Mouse (Mus musculus): Measurements from ENCODE around the gene Itpr3.

Itpr3 gene

DNA sequence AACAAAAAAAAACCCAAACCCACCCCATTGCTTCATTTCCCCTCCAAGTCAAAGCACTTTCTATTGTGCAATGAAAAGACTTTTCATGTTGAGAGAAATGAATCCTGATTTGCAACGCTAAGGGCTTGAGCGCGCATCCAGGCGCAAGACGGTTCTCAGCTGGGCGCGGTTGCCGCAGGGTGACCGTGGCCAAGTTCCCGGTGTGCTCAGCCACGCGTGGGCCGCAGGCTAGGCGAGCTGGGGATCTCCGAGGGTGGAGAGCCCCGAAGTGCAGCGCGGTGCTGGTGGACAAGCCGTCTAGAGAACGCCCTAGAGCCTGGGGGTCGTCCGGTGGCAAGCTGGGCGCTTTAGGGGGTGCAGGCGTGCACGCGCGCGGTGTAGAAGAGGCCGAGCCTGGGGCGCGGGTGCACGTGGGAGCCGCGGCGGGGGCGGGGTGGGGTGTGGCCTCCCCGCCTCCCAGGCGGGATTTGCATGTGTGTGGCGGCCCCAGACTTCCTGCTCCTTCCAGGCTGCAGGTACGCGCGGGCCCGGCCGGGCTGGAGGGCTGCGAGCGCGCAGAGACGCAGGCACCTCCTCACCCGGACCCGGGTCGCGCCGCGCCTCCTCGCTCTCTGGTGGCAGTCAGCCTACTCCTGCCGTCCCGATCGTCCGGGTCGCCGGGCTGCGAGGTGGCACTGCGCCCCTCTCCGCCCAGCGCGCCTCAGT lies at the start of gene Itpr3:
Gene Itpr3 (plus strand): TSS at position 493 of the 705 bp plus-strand sequence.
- DNase-seq (ENCODE audit: low spot score), result no peak

DNA sequence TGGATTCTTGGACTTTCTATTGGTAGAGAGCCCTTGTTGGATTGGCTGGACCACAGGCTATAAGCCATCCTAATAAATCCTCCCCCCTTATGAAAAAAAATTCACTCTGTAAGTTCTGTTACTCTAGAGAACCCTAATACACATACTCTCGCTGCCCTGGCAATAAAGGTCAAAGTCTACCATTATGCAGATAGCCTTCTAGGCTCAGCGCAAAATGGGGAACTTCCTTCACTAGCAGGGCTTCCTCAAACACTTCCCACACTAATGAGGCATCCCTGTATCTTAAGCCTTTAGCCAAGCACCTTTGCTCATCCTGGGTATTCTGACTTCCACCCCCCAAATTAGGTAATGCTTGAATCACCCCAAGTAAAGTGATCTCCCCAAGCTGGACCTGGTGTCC lies 48.8 kb upstream of the Itpr3 start:
- no peak for DNase-seq (ENCODE audit: low spot score)

DNA sequence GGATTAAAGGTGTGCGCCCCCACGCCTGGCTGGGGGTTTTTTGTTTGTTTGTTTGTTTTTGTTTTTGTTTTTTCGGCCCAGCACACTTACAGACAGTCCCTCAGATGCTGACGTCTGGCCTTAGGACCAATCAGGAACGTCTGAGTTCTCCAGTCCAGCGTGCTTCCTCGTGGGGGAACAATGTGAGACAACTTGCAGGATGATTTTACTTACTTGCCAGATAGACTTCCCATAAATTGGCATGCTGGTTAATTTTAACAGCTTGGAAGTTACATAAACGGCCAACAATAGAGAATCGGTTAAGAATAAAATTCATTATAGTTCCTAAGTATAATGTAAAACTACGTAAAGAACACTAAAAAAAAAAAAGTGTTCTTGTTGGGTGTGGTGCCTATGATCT lies 45.9 kb upstream of the Itpr3 start:
- DNase-seq (ENCODE audit: low spot score), result no peak

DNA sequence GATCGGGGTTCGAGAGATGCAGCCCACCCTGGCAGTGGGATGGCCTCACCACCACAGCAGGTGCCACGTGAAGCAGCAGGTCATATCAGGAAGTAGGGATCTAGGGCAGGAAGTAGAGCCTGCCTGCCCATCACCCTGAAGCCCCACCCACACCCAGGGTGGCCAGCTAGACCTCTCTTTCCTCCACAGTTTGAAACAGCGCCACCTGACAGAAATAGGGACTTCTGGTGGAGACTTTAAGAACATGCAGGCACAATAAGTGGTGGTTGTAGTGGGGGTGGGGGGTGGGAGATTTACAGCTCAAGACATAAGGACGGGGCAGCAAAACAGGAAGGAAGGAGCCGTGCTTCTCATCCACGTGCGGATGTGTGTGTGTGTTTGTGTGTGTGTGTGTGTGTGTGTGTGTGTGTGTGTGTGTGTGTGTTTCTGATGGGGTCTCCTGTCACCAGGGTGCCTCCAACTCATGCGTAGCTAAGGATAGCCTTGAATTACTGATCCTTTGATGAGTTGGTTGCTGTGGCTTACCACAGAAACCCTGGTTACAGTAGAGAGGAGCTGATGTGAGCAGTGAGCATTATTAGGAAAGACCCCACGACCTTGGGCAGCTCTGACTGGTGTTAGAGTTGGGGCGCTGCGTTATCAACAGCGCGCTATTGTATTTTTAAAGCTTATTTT lies 45.0 kb upstream of the Itpr3 start:
- no peak for DNase-seq (ENCODE audit: low spot score)

DNA sequence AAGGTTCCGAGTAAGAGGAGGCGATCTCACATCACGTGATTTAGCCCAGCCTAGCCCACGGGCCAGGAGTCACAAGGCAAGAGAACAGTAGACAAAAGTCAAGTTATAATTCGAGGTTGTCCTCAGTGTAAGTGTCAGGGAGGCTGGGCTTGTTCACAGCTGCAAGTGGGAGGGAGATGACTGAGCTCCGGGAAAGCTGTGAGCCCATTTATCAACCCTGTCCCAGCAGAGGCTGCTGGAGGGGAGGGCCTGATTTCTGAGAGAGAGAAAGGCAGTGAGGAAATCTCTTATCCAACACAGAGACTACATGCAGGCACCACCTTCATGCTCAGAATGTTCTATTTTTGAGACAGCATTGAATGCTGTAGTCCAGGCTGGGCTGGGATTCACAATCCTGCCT lies 44.2 kb upstream of the Itpr3 start:
- DNase-seq (ENCODE audit: low spot score), result peak; percentile 30

DNA sequence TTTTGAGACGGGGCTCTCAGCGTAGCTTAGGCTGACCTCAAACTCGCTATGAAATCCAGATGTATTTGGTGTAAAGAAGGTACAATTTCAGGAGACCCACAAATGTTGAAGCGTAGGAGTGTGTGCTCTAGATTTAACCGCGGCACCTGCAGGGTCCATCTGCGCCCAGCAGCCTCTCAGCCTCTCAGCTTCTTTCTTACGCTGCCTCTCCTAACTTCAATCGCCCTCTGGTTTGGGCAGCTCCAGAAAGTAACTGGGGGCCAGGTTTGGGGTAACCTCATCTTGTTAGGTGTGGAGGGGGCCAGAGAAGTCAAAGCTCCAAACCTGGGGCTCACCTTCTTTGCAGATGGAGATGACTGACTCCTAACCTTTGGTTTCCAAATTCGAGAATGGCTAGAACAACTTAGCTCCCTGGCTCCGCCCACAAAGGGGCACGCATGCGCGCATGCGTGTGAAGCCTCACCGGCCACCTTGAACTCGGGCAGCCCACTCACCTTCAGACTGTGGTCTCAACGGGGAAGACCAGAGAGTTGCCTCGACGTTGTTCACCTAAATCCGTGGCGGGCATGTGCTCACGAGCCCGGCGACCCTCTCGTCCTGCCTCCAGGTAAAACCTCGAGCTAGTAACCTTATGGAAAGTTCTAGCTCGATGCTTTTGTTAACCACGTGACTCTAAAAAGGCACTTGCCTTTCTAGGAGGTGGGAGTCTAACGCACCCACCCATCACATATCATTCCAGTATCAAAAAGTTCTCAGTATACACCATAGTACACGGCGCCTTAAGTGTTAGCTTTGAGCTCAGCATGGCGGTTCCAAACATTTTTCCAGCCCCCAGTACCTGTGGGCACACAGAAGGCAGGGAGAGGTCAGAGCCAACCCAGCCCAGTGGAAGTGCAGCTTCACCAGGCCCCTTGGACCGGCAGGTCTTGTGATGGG lies 39.3 kb upstream of the Itpr3 start:
- DNase-seq (ENCODE audit: low spot score), result peak; percentile 88

DNA sequence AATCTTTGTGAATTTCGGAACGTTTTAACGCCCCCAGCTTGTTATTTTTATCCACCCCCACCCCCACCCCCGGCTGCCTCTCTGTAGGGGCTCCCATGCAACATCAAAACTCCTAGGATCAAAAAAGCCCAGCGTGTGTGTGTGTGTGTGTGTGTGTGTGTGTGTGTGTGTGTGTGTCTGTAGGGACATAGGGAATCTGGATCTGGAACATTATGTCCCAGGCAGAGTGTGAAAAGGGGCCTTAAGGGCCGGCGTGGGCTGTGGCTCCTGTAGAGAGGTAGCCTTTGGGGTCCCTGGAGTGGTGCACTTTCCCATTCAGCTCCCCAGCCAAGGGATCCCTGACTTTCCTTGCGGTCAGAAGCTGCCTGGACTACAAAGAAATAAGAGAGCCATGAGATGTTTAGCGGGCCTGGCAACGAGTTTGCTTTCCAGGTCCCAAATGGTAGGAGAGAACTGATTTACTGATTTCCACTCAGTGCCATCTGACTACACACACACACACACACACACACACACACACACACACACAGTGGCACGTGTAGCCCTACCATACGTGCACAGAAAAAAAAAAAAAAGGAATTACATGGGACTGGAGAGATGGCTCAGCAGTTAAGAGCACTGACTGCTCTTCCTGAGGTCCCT lies 38.4 kb upstream of the Itpr3 start:
- DNase-seq (ENCODE audit: low spot score), result peak; percentile 56

DNA sequence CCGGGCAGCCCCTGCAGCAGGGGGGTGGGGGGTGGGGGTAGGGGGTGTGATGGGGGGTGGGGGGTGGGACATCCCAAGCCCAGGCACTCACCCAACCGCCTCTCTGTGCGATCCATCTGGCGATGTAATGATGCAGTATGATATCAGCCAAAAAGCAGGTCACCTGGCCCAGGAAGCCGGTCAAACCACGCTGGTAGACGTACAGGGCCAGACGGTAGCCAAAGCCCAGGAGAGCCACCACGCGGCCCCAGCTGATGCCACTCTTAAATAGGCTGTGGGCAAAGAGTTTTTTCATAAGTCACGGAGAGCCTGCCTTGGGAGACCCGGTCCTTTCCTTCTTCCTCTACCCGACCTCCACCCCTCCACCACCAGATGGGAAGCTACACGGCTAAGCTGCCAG lies 36.0 kb upstream of the Itpr3 start:
- DNase-seq (ENCODE audit: low spot score), result no peak

DNA sequence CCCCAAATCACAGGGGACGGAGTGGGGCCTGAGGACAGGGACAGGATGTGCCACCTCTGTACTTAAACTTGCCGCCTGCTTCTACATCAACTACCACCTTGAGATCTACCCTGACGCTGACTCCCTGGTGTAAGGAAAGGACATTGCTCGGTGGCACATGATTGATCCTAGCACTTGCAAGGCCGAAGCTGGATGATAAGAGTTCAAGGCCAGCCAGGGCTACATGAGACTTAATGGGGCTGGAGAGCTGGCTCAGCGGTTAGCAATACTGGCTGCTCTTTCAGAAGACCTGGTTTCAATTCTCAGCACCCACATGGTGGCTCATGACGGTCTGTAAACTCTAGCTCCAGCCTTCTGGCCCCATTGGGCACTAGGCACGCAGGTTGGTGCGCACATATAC lies 35.4 kb upstream of the Itpr3 start:
- no peak for DNase-seq (ENCODE audit: low spot score)

DNA sequence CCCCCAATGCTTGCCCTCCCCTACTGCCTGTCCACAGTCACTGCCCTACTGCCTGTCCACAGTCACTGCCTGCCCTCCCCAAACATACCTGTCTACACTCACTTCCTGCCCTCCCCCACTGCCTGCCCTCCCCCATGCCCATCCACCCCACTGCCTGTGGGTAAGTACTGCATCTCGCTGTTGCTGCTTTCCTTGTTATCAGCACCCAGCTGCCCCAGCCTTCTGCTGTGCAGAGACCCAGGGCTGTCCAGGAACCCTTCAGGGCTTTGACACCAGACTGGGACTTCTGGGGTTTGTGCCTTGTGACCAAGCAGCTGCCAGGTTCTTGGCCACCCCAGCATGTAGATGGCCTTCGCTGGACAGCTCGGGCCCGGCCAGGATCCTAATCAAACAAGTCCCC lies 33.8 kb upstream of the Itpr3 start:
- DNase-seq (ENCODE audit: low spot score), result no peak

DNA sequence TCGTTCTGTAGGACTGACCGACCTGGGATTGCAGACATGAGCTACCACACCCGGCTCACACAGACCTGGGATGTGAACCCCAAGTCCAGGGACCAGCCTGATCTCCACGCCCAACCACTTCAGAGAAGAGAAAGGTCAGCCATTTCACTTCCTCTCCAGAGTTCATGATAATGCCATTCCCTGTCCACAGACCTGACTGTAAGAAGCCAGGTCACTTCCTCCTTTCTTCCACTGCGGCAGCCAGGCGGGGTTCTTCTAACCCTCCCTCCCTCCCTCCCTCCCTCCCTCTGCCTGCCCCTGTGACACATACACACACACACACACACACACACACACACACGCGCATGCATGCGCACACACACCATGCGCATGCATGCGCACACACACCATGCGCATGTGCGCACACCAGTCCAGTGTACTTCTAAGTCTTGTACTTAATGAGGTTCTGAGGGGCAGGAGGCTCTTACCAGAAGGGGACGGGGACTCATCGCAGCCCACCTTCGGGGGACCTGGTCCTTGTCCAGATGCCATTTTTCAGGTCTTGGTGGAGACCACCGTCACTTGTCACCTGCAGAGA lies 31.7 kb upstream of the Itpr3 start:
- no peak for DNase-seq (ENCODE audit: low spot score)

DNA sequence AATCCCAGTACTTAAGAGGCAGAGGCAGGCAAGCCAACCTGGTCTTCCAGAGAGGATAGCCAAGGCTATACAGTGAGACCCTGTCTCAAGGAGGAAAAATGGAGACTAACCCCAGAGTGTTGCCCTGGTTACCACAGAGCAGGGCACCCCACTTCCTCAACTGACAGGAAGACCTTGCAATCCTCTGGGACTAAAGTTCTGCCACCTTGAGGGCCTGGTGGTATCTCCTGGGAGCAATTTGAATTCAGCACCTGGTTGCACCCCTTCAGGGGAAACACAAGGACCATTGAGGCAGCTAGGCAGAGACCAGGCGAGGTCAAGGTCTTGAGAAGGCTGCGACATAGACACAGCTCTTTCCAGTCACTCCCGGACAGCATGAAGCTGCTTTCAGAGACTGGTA lies 31.2 kb upstream of the Itpr3 start:
- no peak for DNase-seq (ENCODE audit: low spot score)

DNA sequence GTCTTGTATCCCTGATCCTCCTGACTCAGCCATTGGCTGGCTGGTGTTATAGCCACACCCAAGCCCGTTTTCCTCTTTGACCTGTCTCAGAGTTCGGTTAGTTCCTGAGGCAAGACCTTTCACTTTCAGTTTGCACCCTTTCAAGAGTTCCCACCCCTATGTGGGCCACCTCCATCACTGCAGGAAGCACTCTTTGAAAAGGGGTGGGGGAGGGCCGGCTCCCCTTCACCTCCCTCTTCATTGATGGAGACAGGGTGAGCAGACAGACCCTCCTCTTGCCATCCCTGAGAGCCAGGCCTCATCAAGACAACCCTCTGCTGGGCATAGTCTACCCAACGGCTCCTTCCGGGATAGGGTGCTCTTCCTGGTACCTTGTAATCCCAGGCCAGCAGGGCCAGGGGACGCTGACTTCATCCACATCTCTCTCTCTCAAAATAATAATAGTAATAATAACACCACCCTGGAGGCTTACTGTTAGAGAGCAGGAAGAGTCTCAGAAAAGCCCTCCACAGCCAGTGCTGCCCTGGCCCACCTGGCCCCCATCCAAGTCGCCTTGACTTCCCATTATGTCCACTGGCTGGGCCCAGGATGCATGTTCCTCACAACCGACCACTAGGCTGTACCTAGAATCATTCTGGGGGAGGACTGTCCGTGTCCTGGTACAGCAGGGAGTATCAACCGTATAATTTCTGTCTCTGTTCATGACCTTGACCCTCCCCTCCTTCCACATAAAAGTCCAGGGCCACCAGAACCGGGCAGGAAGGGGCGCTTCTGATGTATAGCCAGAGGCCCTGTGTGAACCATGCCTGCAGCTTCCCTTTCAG lies 29.4 kb upstream of the Itpr3 start:
- DNase-seq (ENCODE audit: low spot score), result peak; percentile 49

DNA sequence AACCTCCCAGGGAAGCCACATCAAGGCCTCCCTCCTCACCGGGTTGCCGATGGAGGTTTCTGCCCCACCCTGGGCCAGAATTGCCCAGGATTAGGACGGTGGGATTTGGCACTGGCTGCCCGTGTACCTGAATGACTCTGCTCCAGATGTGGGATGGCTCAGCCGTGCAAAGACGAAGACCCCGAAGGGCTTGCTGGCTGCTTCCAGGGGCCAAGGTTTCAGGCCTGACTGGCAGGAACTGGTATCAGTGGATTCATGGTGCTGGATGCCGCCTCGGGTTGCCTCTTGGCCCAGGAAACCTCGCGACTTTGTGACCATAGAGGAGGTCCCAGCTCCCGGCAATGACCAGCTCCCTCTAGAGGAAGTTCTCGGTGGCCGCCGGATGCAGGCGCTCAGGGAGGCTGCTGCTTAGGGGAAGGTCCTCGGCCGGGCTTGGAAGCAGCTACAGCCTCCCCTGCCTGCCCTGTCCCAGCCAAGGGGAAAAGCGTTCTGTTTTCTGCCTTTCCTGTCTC lies 28.8 kb upstream of the Itpr3 start:
- peak; percentile 92 for DNase-seq (ENCODE audit: low spot score)

DNA sequence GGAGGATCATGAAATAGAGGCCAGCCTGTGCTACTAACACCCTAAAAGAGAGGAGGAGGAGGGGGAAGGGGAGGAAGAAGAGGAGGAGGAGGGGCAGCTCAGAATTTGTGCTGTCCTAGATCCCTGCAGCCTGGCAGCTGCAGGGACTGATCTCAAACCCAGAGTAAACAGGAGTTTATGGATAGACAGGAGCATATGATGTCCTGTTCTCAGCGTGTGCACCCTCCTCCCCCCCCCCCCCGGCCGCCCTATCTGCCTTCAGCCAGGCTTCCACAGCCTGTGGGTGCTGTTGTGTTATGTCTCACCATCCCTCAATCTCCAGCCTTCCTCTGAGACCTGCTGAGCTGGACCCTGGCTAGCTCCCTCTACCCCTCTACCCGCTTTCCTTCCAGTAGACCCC lies 28.2 kb upstream of the Itpr3 start, which contains the start of gene Bak1:
Gene Bak1 (minus strand): TSS at position 101 of the 400 bp plus-strand sequence.
- no peak for DNase-seq (ENCODE audit: low spot score)

DNA sequence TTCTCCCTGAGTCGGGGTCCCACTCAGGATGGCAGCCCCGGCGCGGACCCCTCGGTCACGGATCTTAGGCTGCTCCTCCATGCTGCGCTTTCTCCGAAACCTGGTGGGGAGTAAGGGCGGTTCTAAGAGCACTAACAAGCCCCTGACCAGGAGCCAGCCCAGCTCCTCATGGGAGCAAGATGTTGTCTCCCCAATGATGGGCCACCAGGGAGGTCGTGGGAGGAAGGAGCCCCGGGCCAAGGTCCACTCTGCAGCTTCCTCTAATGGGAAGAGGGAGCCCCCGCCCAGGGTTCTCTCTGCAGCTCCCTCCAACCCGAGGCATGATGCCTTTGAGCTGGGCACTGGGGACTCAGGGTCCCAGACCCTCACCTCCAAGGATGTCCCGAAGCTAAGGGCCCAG lies 27.7 kb upstream of the Itpr3 start:
- DNase-seq (ENCODE audit: low spot score), result no peak

DNA sequence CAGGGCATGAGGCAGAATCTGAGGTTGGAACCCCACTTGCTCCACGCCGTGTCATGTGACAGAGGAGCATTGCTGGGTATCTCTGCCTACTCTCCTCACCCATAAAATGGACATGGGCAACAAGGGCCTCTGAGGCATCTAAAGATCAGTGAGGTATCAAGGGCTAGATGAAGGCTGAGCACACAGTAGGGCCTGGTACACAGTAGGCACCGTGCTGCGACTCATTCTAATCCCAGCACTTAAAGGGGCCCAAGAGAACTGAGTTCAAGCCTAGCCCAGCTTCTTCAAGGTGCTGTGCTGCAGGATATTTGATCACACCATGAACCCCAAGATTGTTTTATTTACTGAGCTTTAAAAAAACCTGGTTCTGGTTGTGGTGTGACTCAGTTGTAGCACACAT lies 26.2 kb upstream of the Itpr3 start:
- no peak for DNase-seq (ENCODE audit: low spot score)

DNA sequence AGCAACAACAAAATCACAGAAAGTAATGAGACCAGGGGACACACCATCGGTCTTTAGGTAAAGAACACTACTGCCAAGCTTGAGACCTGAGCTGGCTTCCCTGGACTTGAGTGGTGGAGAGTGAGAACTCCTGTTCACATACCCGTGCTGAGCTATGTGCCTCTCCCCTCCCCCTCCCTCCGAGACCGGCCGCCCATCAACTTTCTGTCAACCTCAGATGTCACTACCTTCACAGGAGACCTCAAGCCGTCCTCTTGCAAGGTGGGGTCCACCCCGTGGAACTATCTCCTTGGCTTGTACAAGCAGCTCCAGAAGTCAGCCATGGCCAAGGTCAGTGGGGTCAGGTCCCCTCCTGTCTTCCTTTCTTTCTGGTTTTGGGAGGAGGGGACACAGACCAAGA lies 24.8 kb upstream of the Itpr3 start:
- no peak for DNase-seq (ENCODE audit: low spot score)

DNA sequence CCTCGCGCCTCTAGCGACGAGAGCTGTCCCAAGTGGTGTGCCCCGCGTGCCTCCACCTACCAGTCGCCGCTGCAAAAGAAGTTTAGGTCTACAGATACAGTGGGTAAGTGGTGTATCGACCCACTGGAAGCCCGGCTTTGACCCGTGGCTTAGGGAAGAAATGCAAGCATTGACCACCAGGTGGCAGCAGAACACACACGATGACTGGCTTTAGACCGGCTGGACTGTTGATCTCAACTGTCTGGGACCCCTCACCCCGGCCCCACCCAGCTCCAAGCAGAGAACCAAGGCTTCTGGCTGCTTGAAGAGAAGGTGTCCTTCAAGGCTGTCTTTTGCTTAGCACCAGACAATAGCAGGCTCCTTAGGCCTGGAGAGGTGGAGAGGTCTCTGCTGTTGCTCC lies 24.2 kb upstream of the Itpr3 start:
- peak; percentile 80 for DNase-seq (ENCODE audit: low spot score)

DNA sequence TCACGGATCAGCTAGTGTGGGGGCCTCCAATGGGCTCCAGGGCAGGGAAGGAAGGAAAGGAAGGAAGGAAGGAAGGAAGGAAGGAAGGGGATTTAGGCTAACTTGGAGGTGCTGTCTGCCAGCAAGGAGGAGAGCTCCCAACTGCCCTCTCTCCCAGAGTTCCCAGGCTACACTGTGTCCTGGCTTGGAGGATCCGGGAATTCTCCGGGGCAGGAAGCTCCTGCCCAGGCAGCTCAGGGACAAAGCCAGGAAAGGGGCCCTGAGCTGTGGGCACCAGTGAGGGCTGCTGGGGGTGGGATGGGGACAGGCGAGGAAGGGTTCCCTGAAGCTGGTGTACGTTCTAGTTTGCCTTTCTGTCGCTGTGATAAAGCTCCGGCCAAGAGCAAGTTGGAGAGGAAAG lies 20.6 kb upstream of the Itpr3 start:
- no peak for DNase-seq (ENCODE audit: low spot score)
